Mouse (Mus musculus): Measurements from ENCODE around the gene D630039A03Rik. TPM values are rescaled to one million over a fixed set of nuclear protein-coding genes. Genes with fewer than 3 reads are reported as not detected.

The D630039A03Rik gene
- polyA plus RNA-seq, 1 experiment from 2014 or later: 0.45 TPM

DNA sequence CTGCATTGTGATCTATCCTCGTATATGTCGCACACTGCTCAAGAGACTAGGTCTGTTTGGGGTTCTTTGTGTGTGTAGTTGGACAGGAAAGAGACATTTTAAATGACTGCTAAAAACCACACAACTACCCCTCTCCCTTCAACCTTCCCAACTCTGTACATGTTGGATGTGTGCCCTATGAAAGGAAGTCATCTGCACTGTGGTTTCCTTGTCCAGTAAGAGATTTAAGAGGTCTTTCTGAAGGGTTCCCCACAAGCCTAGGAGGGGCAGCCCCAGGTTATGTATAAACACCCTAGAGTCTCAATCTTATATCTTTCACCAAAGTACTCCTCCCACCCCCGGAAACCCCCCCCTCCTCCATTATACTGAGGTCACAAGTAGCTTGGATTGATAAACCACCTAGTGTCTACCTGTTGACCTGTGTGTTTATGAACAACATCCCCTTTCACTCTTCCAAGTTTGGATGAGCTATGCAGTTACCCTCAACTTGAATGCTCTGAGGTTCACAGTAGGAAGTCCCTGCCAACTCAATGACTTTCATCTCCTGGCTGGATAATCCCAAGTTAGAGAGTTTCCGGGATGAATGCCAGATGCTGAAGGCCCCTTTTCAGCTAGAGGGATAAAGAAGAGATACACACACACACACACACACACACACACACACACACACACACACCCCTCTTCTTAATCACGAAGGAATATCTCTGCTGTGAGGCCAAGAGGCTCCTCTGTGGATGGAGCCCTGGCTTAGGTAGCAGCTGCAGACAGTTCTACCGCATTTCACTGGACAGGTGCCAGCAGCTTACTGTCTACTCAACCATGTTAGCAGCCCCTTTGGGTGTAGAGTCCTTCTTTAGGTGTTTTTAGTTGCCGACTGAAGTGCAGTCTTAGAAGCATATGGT, 32.3 kb downstream of the D630039A03Rik start:
- Histone ChIP-seq H3K9me3 (replicated peaks) (no peaks in the 10 kb centered on the region), H3K36me3 (no peaks in the 10 kb centered on the region), H3K27me3 (no peaks in the 10 kb centered on the region), H3K4me3 (no peak overlapping the region), H3K4me1 (peaks cover 12% of the 10 kb centered on the region), H3K9ac (no peak overlapping the region), H3K27ac (no peak overlapping the region), H3K4me2 (replicated peaks) (no peak overlapping the region)
- ATAC-seq (ENCODE audit: low FRiP score): no peak
- WGBS: 83% methylated on average over 7 of the region's 7 CpGs

DNA sequence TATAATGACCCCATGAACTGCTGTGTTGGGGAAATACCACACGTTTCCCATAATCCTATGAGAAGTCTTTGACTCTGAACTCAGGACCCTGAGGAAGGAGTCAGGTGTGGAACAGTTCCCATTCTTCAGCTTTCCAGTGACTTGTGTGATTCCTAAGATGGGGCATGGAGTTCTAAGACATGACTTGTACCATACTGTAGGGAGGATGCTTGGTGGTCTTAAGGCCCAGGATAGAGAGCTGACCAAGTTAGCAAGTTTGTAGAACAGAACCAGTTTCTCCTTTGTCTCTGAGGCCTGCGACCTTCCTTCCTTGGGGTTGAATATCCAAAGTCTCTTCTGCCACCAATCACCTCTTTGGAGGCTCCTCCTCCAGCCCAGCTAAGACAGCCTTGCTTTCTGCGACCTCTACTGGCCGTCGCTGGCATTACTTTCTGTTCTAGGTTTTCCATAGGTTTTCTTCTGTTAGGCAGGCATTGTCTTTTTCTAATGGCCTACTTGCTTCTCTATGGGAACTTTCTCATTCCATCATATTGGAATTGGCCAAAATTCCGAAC, 36.2 kb downstream of the D630039A03Rik start:
- H3K27ac ChIP-seq: no peak overlapping the region
- no peak overlapping the region for H3K4me3 ChIP-seq
- H3K9me3 ChIP-seq (replicated peaks): no peaks in the 10 kb centered on the region
- H3K9ac ChIP-seq: no peak overlapping the region
- H3K36me3 ChIP-seq: no peaks in the 10 kb centered on the region
- peaks cover 3% of the 10 kb centered on the region; the same call in 1 of the 2 replicates for H3K4me1 ChIP-seq
- H3K27me3 ChIP-seq: no peaks in the 10 kb centered on the region
- ATAC-seq (ENCODE audit: low FRiP score): peak; percentile 66; the same call in 1 of the 2 replicates
- 16% methylated on average over 6 of the region's 6 CpGs for WGBS
- H3K4me2 ChIP-seq (replicated peaks): no peak overlapping the region

GRCm38 (mm10) chr4:57879137-57879536, 37.0 kb downstream of the D630039A03Rik start:
- H3K27me3 ChIP-seq: no peaks in the 10 kb centered on the region
- H3K4me3 ChIP-seq: no peak overlapping the region
- no peak overlapping the region for H3K27ac ChIP-seq
- ATAC-seq (ENCODE audit: low FRiP score): no peak
- H3K9ac ChIP-seq: no peak overlapping the region
- H3K36me3 ChIP-seq: no peaks in the 10 kb centered on the region
- no peak overlapping the region for H3K4me2 ChIP-seq (replicated peaks)
- 90% methylated on average over 5 of the region's 5 CpGs for WGBS
- H3K9me3 ChIP-seq (replicated peaks): no peaks in the 10 kb centered on the region
- H3K4me1 ChIP-seq: peaks cover 1% of the 10 kb centered on the region; the same call in 1 of the 2 replicates

GRCm38 (mm10) chr4:57867454-57867853, 48.6 kb downstream of the D630039A03Rik start:
- H3K36me3 ChIP-seq: no peaks in the 10 kb centered on the region
- H3K27ac ChIP-seq: no peak overlapping the region
- no peaks in the 10 kb centered on the region for H3K27me3 ChIP-seq
- ATAC-seq (ENCODE audit: low FRiP score): no peak
- H3K4me1 ChIP-seq: peaks cover 12% of the 10 kb centered on the region
- no peaks in the 10 kb centered on the region for H3K9me3 ChIP-seq (replicated peaks)
- no peak overlapping the region for H3K4me2 ChIP-seq (replicated peaks)
- H3K4me3 ChIP-seq: no peak overlapping the region
- 36% methylated on average over 10 of the region's 10 CpGs for WGBS
- no peak overlapping the region for H3K9ac ChIP-seq

GRCm38 (mm10) chr4:57866990-57867389, 49.1 kb downstream of the D630039A03Rik start:
- Histone ChIP-seq H3K4me3 (no peak overlapping the region), H3K4me1 (peaks cover 12% of the 10 kb centered on the region), H3K27ac (no peak overlapping the region), H3K9me3 (replicated peaks) (no peaks in the 10 kb centered on the region), H3K36me3 (no peaks in the 10 kb centered on the region), H3K4me2 (replicated peaks) (no peak overlapping the region), H3K9ac (no peak overlapping the region), H3K27me3 (no peaks in the 10 kb centered on the region)
- 62% methylated on average over 9 of the region's 9 CpGs for WGBS
- ATAC-seq (ENCODE audit: low FRiP score): no peak

DNA sequence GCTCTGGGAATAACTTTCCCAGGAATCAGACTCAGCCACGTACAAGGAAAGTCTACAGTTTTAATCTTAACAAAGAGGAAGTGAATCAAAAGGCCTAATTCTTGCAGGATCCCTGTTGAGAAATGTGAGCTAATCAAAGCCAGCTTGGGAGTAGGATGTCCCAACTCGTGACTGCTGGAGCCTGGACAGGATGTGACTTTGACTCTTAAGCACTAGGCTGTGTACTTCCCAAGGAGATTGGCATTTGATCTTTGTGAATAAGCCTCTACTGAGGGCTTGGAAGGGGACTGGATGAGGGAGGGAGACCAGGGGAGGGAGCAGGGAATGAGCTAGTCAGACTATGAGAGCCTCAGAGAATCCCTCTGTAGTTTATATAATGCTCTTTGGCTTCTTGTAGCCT, 50.0 kb downstream of the D630039A03Rik start:
- no peak for ATAC-seq (ENCODE audit: low FRiP score)
- 31% methylated on average over 2 of the region's 2 CpGs for WGBS
- Histone ChIP-seq H3K9ac (no peak overlapping the region), H3K36me3 (no peaks in the 10 kb centered on the region), H3K4me1 (peaks cover 12% of the 10 kb centered on the region), H3K27ac (no peak overlapping the region), H3K4me2 (replicated peaks) (no peak overlapping the region), H3K9me3 (replicated peaks) (no peaks in the 10 kb centered on the region), H3K27me3 (no peaks in the 10 kb centered on the region), H3K4me3 (no peak overlapping the region)

DNA sequence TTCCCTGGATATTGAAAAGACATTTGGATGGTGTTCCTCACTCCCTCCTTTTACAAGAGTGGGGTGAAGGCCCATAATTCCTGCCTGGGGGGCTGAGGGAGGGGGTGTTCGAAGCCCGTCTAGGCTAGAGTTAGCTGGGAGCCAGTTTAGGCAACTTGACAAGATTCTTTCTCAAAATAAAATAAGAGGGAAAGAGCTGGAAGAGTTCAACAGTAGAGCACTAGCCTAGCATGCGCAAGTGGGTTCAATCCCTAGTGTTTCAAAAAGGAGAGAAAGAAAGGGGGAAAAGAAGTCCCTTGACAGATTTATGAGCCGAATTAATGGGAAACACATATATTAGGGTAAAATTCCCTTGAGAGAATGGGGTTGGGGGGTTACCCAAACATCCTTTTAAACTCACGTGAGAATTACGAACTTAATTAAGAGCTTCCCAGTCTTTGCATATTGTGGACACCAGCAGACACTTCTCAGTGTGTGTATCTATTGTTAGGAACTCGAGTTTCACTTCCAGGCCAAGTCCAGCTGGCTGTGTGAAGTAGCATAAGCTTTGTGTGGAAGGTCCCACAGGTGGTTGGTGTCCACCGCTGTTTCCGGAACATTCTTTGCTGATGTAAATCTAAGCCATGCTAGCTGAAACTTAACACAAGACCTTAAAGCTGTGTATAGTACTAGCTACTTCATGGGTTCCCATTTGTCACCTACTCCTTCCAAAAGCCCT, 53.7 kb downstream of the D630039A03Rik start:
- Histone ChIP-seq H3K27me3 (no peaks in the 10 kb centered on the region), H3K27ac (no peak overlapping the region), H3K4me2 (replicated peaks) (no peak overlapping the region), H3K4me1 (peaks cover 11% of the 10 kb centered on the region), H3K9ac (no peak overlapping the region), H3K9me3 (replicated peaks) (no peaks in the 10 kb centered on the region), H3K36me3 (peaks cover 9% of the 10 kb centered on the region), H3K4me3 (no peak overlapping the region)
- no peak for ATAC-seq (ENCODE audit: low FRiP score)
- 83% methylated on average over 9 of the region's 9 CpGs for WGBS

GRCm38 (mm10) chr4:57861856-57862255, 54.2 kb downstream of the D630039A03Rik start:
- H3K9ac ChIP-seq: no peak overlapping the region
- H3K27me3 ChIP-seq: no peaks in the 10 kb centered on the region
- H3K4me2 ChIP-seq (replicated peaks): no peak overlapping the region
- no peak overlapping the region for H3K27ac ChIP-seq
- H3K4me1 ChIP-seq: peaks cover 7% of the 10 kb centered on the region
- H3K9me3 ChIP-seq (replicated peaks): no peaks in the 10 kb centered on the region
- H3K36me3 ChIP-seq: peaks cover 15% of the 10 kb centered on the region
- no peak for ATAC-seq (ENCODE audit: low FRiP score)
- H3K4me3 ChIP-seq: no peak overlapping the region
- 82% methylated on average over 8 of the region's 8 CpGs for WGBS

GRCm38 (mm10) chr4:57861166-57861565, 54.9 kb downstream of the D630039A03Rik start:
- H3K4me2 ChIP-seq (replicated peaks): no peak overlapping the region
- H3K4me3 ChIP-seq: no peak overlapping the region
- H3K27me3 ChIP-seq: no peaks in the 10 kb centered on the region
- H3K4me1 ChIP-seq: 0 out of 2 replicates have a peak, but pooled peaks cover 2% of the 10 kb centered on the region
- 80% methylated on average over 6 of the region's 6 CpGs for WGBS
- no peaks in the 10 kb centered on the region for H3K9me3 ChIP-seq (replicated peaks)
- no peak for ATAC-seq (ENCODE audit: low FRiP score)
- no peak overlapping the region for H3K9ac ChIP-seq
- H3K36me3 ChIP-seq: peaks cover 22% of the 10 kb centered on the region
- no peak overlapping the region for H3K27ac ChIP-seq

GRCm38 (mm10) chr4:57860204-57860611, 55.9 kb downstream of the D630039A03Rik start:
- Histone ChIP-seq H3K4me1 (0 out of 2 replicates have a peak, but pooled peaks cover 2% of the 10 kb centered on the region), H3K4me2 (replicated peaks) (no peak overlapping the region), H3K4me3 (no peak overlapping the region), H3K36me3 (peaks cover 32% of the 10 kb centered on the region), H3K27me3 (no peaks in the 10 kb centered on the region), H3K9me3 (replicated peaks) (no peaks in the 10 kb centered on the region), H3K9ac (no peak overlapping the region), H3K27ac (no peak overlapping the region)
- 87% methylated on average over 6 of the region's 6 CpGs for WGBS
- ATAC-seq (ENCODE audit: low FRiP score): no peak
